Mouse (Mus musculus): ENCODE measurements around the gene Fam47e.

Fam47e gene

DNA sequence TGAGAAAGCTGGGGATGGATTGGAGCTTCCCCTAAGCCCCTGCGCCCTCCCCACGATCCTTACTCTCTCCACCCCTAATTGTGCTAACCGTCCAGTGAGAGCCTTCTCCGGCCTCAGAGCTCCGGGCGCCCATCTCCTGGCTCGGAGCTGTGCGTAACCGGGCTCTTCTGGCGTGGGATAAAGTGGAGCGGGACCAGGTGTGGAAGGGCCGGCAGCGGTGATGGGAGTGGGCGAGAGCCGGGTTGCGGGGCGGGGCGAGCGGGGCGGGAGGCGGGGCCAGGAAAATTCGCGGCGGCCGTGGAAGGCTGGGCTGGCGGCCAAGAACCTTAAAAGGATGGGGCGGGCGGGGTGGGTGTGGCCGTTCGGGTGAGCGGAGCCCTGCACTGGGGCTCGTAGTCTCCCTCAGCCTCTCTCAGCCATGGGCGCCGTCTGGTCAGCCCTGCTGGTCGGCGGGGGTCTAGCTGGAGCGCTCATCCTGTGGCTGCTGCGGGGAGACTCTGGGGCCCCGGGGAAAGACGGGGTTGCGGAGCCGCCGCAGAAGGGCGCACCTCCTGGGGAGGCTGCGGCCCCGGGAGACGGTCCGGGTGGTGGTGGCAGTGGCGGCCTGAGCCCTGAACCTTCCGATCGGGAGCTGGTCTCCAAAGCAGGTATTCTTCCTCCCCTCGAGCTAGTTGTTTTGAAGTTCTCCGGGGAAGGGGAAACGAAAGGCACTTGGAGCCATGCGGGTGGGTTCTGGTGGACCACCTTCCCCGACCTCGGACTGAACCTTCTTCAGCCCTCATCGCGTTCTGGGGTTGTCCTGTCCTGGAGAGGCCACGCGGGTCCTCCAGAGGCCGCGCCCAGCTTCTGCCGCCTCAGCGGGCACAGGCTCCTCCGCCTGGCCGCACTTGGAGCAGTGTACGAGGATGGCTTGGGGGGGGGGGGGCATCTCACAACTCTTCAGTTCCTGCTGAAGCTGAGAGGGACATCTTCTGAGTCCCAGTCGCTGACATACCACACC is 48.1 kb downstream of the Fam47e start, which contains the start of gene Stbd1:
Gene Stbd1 (plus strand): TSS at position 351 of the 1,000 bp plus-strand sequence.
- no peak for DNase-seq (ENCODE audit: low read depth, low spot score)

GRCm38 (mm10) chr5:92604452-92605247 is 49.8 kb downstream of the Fam47e start:
- DNase-seq (ENCODE audit: low read depth, low spot score) = no peak

GRCm38 (mm10) chr5:92607492-92608229 is 52.8 kb downstream of the Fam47e start:
- no peak for DNase-seq (ENCODE audit: low read depth, low spot score)

GRCm38 (mm10) chr5:92612756-92613155 is 57.9 kb downstream of the Fam47e start:
- DNase-seq (ENCODE audit: low read depth, low spot score) = no peak

DNA sequence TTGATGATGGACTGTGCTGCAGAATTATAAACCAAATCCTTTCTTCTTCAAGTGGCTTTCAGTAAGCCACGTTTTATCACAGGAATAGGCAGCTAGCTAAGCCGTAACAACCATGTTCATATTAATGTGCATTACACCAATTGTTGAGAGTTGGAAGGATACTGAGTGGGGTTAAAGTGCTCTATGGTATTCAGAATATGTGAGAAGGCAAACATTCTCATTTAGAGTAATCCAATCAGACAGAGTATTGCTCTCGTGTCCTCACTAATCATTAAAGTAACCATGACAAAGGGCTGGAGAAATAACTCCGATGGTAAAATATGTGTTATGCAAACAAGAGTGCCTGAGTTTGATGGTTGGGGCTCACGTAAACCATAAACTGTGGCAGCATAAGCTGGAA is 67.0 kb downstream of the Fam47e start:
- DNase-seq (ENCODE audit: low read depth, low spot score) = no peak

- DNase-seq (ENCODE audit: low read depth, low spot score) = no peak
Observed at GRCm38 (mm10) chr5:92627896-92628295, 73.0 kb downstream of the Fam47e start.

- no peak for DNase-seq (ENCODE audit: low read depth, low spot score)
Observed at GRCm38 (mm10) chr5:92633526-92633925, 78.7 kb downstream of the Fam47e start.

GRCm38 (mm10) chr5:92634916-92635315 is 80.0 kb downstream of the Fam47e start:
- no peak for DNase-seq (ENCODE audit: low read depth, low spot score)

- no peak for DNase-seq (ENCODE audit: low read depth, low spot score)
Observed at GRCm38 (mm10) chr5:92635891-92636290, 81.0 kb downstream of the Fam47e start.

DNA sequence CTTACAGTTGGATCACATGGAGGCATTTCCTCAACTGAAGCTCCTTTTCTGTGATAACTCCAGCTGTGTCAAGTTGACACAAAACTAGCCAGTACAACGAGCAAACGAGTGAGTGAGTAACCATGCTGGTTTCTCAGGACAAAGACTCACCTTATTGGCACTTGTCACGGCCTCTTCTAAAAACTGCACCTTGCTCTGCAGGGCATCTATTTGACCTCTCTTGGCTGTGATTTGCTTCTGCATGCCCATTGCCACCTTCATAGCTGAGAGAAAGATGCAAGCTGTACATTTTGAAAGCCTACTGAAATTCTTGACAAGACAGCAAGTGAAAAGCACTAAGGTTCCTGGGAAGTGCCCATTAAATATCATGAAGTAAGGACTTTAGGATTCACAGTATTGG is 86.0 kb downstream of the Fam47e start:
- DNase-seq (ENCODE audit: low read depth, low spot score) = no peak
